Mouse (Mus musculus) ES-E14 (cell line): ENCODE data around the gene Chrna1. TPM values are rescaled to one million over a fixed set of nuclear protein-coding genes. Genes with fewer than 3 reads are reported as not detected.
A peak's percentile ranks its signal among the peaks of the same experiment; 100 is the strongest.

Source experiments
- DNase-seq: peaks from one replicate; pipeline ENCODE4 v3.0.0-alpha.2; 2013; ENCODE audit warnings: low read depth, low spot score
- H3K27ac ChIP-seq: 2 replicates; pipeline ENCODE4 v1.5.1; 2012; ENCODE audit warnings: low read depth, mild to moderate bottlenecking, low read length, moderate library complexity, mixed read lengths; ENCODE audit not compliant: poor library complexity, insufficient read depth, severe bottlenecking
- H3K36me3 ChIP-seq: 2 replicates; pipeline ENCODE4 v1.6.1; 2012; ENCODE audit warnings: mild to moderate bottlenecking, low read length, moderate library complexity, mixed read lengths; ENCODE audit not compliant: control insufficient read depth, poor library complexity, insufficient read depth, severe bottlenecking
- H3K4me1 ChIP-seq, 2 experiments: fragments of 150-350 bp in 1 of 2; sonication (generic) in 1 of 2; 2 replicates each; pipeline ENCODE4 v1.6.1; 2012; ENCODE audit warnings: low read length in 2 of 2, mild to moderate bottlenecking in 1 of 2, mixed read lengths in 1 of 2; ENCODE audit not compliant: control insufficient read depth in 2 of 2, insufficient read depth in 2 of 2, poor library complexity in 1 of 2
- H3K4me3 ChIP-seq, 2 experiments: fragments of 150-350 bp in 1 of 2; sonication (generic) in 1 of 2; 2 replicates each; pipeline ENCODE4 v1.5.1; 2012; ENCODE audit warnings: low read length in 2 of 2, low read depth in 1 of 2, mild to moderate bottlenecking in 1 of 2, mixed read lengths in 1 of 2; ENCODE audit not compliant: insufficient read depth in 1 of 2, poor library complexity in 1 of 2, severe bottlenecking in 1 of 2
- H3K9ac ChIP-seq: 2 replicates; pipeline ENCODE4 v1.6.1; 2012; ENCODE audit warnings: low read depth, mild to moderate bottlenecking, low read length, mixed read lengths; ENCODE audit not compliant: poor library complexity, insufficient read depth, severe bottlenecking
- H3K9me3 ChIP-seq: fragments of 150-350 bp; sonication (generic); 2 replicates; pipeline ENCODE4 v1.6.1; 2012; ENCODE audit warnings: low read depth, mild to moderate bottlenecking, low read length; ENCODE audit not compliant: control insufficient read depth, insufficient read depth
- CHD2 ChIP-seq: IDR thresholded peaks from 2 replicates; pipeline ENCODE4 v1.6.1; 2014; ENCODE audit warnings: mild to moderate bottlenecking, low read depth, low read length, inconsistent platforms
- HCFC1 ChIP-seq: IDR thresholded peaks from 2 replicates; pipeline ENCODE4 v1.6.1; 2012; ENCODE audit warnings: low read length, inconsistent platforms, borderline replicate concordance; ENCODE audit not compliant: insufficient read depth
- MAFK ChIP-seq: IDR thresholded peaks from 2 replicates; pipeline ENCODE4 v1.6.1; 2014; ENCODE audit warnings: mild to moderate bottlenecking, low read depth, low read length, inconsistent platforms; ENCODE audit not compliant: insufficient read depth
- ZC3H11A ChIP-seq: IDR thresholded peaks from 2 replicates; pipeline ENCODE4 v1.6.1; 2012; ENCODE audit warnings: low read depth, mild to moderate bottlenecking, inconsistent platforms, low read length, borderline replicate concordance
- ZNF384 ChIP-seq: IDR thresholded peaks from 2 replicates; pipeline ENCODE4 v1.6.1; 2012; ENCODE audit warnings: low read depth, low read length, inconsistent platforms
- in situ Hi-C, 2 experiments: fragments of 600-800 bp; cut with MboI; formaldehyde crosslinking; loops; one replicate each; pipeline ENCODE4 v1.15.1; 2025; ENCODE audit warnings: low sequenced_read_pairs in 2 of 2, inconsistent platforms in 1 of 2; ENCODE audit not compliant: unreplicated experiment in 2 of 2
- total RNA-seq: library from RNA; depleted of rRNA; stranded (reverse); fragments of 300-350 nt; gene quantifications from 2 replicates; pipeline ENCODE4 v1.2.3, GENCODE M21; 2012

Gene Chrna1
- total RNA-seq, 1 experiment = 0.13 TPM

GRCm38 (mm10) chr2:73574418-73574817 is 5.7 kb downstream of the Chrna1 start:
- TF ChIP-seq MAFK (no peak), ZC3H11A (no peak), HCFC1 (no peak), ZNF384 (no peak), CHD2 (no peak)
- in situ Hi-C loops = loop anchor here in 1 of 2 experiments (25.0 kb wide), 1 partner anchor 1088 kb away; the partner anchor contains the start of genes Evx2 and Hoxd13

GRCm38 (mm10) chr2:73573556-73573955 is 6.6 kb downstream of the Chrna1 start:
- peaks cover 0 to 2% of the 10 kb centered on the region in 2 experiments; a peak in 1 of 4 replicates for H3K4me1 ChIP-seq
- no peak overlapping the region for H3K9ac ChIP-seq
- H3K4me3 ChIP-seq = no peak overlapping the region
- TF ChIP-seq ZC3H11A = no peak
- no peak for TF ChIP-seq ZNF384
- no peak for TF ChIP-seq HCFC1
- TF ChIP-seq CHD2 = no peak
- no peak for TF ChIP-seq MAFK
- in situ Hi-C loops = loop anchor here in 1 of 2 experiments (25.0 kb wide), 1 partner anchor 1089 kb away; the partner anchor contains the start of genes Evx2 and Hoxd13
- H3K27ac ChIP-seq = no peak overlapping the region
- DNase-seq = no peak
- H3K36me3 ChIP-seq = no peaks in the 10 kb centered on the region
- no peaks in the 10 kb centered on the region for H3K9me3 ChIP-seq

More at GRCm38 (mm10) chr2:73574418-73574817, 5.7 kb downstream of the Chrna1 start:
- no peak for DNase-seq
- Histone ChIP-seq H3K4me3 (no peak overlapping the region), H3K9me3 (no peaks in the 10 kb centered on the region), H3K4me1 (peaks cover 0 to 2% of the 10 kb centered on the region in 2 experiments; a peak in 1 of 4 replicates), H3K9ac (no peak overlapping the region), H3K36me3 (no peaks in the 10 kb centered on the region), H3K27ac (no peak overlapping the region)

GRCm38 (mm10) chr2:73572539-73573372 is 7.4 kb downstream of the Chrna1 start:
- Histone ChIP-seq H3K27ac (no peak overlapping the region), H3K9ac (no peak overlapping the region), H3K4me1 (peaks cover 0 to 2% of the 10 kb centered on the region in 2 experiments; a peak in 1 of 4 replicates), H3K36me3 (no peaks in the 10 kb centered on the region), H3K4me3 (peak overlapping the region in 1 of 2 experiments; percentile 28; a peak in 1 of 4 replicates), H3K9me3 (no peaks in the 10 kb centered on the region)
- in situ Hi-C loops = loop anchor here in 1 of 2 experiments (25.0 kb wide), 1 partner anchor 1090 kb away; the partner anchor contains the start of genes Evx2 and Hoxd13
- TF ChIP-seq HCFC1 = no peak
- 0 out of 2 replicates have a peak, but pooled peaks have one; percentile 30 for TF ChIP-seq ZC3H11A
- no peak for TF ChIP-seq MAFK
- peak; percentile 73 for DNase-seq

GRCm38 (mm10) chr2:73571901-73572300 is 8.2 kb downstream of the Chrna1 start:
- H3K4me1 ChIP-seq = peaks cover 0 to 2% of the 10 kb centered on the region in 2 experiments; a peak in 1 of 4 replicates
- H3K9ac ChIP-seq = no peak overlapping the region
- in situ Hi-C loops = loop anchor here in 1 of 2 experiments (25.0 kb wide), 1 partner anchor 1090 kb away; the partner anchor contains the start of genes Evx2 and Hoxd13
- no peaks in the 10 kb centered on the region for H3K36me3 ChIP-seq
- H3K27ac ChIP-seq = no peak overlapping the region
- H3K9me3 ChIP-seq = no peaks in the 10 kb centered on the region
- DNase-seq = no peak
- H3K4me3 ChIP-seq = no peak overlapping the region
- TF ChIP-seq CHD2 (no peak), HCFC1 (no peak), MAFK (no peak), ZNF384 (no peak), ZC3H11A (no peak)
